Mouse (Mus musculus): ENCODE results near the gene Jup. TPM values are rescaled to one million over a fixed set of nuclear protein-coding genes. Genes with fewer than 3 reads are reported as not detected.
A peak's percentile ranks its signal among the peaks of the same experiment; 100 is the strongest.

The Jup gene
- total and polyA plus RNA-seq, 3 experiments = 0.33 TPM; not detected in 2

DNA sequence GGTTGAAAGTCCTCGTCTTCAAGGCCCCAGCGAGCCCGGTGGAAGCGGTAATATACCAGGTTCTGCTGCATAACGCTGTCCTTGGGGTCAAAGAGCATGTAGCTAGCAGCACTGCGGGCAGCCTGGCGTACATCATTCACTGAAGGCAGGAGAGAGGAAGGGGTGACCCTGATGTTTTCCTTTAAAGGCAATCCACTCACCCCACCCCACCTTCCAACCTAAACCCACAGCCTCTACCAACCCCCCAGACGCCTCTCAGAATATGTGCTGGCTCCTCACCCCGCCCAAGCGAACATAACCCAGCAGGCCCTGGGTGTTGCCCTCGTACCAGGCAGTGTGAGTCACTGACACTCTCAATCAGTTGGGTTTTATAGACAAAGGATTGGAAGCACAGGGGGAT is 14.2 kb upstream of the Jup start:
- DNase-seq (ENCODE audit: low spot score) (no peak), ATAC-seq (ENCODE audit: extremely low read depth, insufficient number of reproducible peaks, low FRiP score, poor library complexity, severe bottlenecking) (no peak)
- no peak for TF ChIP-seq CTCF (IDR thresholded peaks at IDR 0.05; ENCODE audit: low read depth, low read length)
- no peak for TF ChIP-seq TAL1 (conservative IDR thresholded peaks at IDR 0.05; ENCODE audit: low read depth, low read length)
- peaks cover 58% of the 10 kb centered on the region for H3K27me3 ChIP-seq (ENCODE audit: insufficient read depth, low read length)
- no peaks in the 10 kb centered on the region; the same call in 1 of the 2 replicates for H3K4me1 ChIP-seq (ENCODE audit: insufficient read depth, low read depth, low read length)
- no peaks in the 10 kb centered on the region for H3K36me3 ChIP-seq (replicated peaks)
- H3K9me3 ChIP-seq (replicated peaks) = 0 out of 2 replicates have a peak, but pooled peaks cover 3% of the 10 kb centered on the region
- H3K4me3 ChIP-seq (ENCODE audit: low read depth, low read length) = no peak overlapping the region

DNA sequence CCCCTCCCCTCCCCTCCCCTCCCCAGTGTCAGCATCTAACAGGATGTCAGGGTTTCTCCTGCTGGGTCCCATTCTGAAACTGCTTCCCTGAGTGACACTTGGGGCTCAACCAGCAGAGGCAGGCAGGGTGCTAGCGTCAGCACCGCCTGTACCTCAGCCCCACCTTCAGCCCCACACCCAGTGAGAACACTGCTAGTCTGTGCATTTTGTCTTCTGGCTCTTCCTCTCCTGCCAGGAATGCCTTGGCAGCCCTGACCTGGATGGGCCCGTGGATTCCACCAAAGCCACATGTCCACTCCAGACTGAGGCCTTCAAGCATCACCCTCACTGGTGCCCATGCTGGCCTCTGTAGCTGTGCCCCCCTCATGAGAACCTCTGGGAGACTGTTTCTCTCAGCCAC is 12.1 kb upstream of the Jup start:
- no peak overlapping the region for H3K4me3 ChIP-seq (ENCODE audit: low read depth, low read length)

DNA sequence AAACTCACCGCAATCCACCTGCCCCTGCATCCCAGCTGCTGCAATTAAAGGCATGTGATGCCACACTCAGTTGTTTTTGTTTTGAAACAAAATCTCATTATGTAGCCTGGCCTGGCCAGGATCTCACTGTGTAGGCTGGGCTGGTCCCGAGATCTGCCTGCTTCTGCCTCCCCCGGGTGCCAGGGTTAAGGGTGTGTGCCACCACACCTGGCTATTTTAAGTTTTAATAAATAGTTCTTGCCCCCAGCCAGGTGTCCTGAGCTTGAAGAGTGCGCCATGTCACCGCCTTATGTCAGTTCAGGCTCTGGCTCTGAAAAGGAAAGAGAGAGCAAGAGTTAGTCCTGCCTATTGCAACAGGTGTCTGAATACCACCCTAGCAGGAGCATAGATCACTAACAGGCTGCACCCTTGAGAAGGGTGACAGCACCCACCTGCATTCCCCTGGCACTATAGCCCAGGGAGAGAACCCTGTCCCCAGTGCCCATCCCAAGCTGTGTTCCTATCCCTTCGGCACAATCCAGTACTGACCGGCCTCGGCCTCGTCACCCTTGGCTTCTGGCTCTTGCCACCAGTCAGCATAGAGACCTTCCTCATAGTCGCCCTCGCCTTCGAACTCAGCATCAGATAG is 11.4 kb upstream of the Jup start:
- no peaks in the 10 kb centered on the region for H3K4me1 ChIP-seq (ENCODE audit: insufficient read depth, low read depth, low read length)
- ATAC-seq (ENCODE audit: extremely low read depth, insufficient number of reproducible peaks, low FRiP score, poor library complexity, severe bottlenecking) = no peak
- H3K36me3 ChIP-seq (replicated peaks) = no peaks in the 10 kb centered on the region
- H3K9me3 ChIP-seq (replicated peaks) = no peaks in the 10 kb centered on the region
- no peak for TF ChIP-seq POLR2AphosphoS5 (IDR thresholded peaks at IDR 0.05; ENCODE audit: insufficient replicate concordance, low read depth, low read length)
- no peak for TF ChIP-seq CTCF (IDR thresholded peaks at IDR 0.05; ENCODE audit: low read depth, low read length)
- TF ChIP-seq TAL1 (conservative IDR thresholded peaks at IDR 0.05; ENCODE audit: low read depth, low read length) = no peak
- TF ChIP-seq GATA1 (IDR thresholded peaks at IDR 0.05; ENCODE audit: borderline replicate concordance, low read length) = no peak
- TF ChIP-seq GATA2 (IDR thresholded peaks at IDR 0.05; ENCODE audit: borderline replicate concordance, low read depth, low read length) = no peak
- no peak for DNase-seq (ENCODE audit: low spot score)
- H3K4me3 ChIP-seq (ENCODE audit: low read depth, low read length) = no peak overlapping the region
- H3K27me3 ChIP-seq (ENCODE audit: insufficient read depth, low read length) = peaks cover 48% of the 10 kb centered on the region

More for the DNA sequence above, 12.1 kb upstream of the Jup start:
- H3K36me3 ChIP-seq (replicated peaks) = no peaks in the 10 kb centered on the region
- no peaks in the 10 kb centered on the region; the same call in 1 of the 2 replicates for H3K4me1 ChIP-seq (ENCODE audit: insufficient read depth, low read depth, low read length)
- no peak for ATAC-seq (ENCODE audit: extremely low read depth, insufficient number of reproducible peaks, low FRiP score, poor library complexity, severe bottlenecking)
- H3K9me3 ChIP-seq (replicated peaks) = 0 out of 2 replicates have a peak, but pooled peaks cover 3% of the 10 kb centered on the region
- peaks cover 53% of the 10 kb centered on the region for H3K27me3 ChIP-seq (ENCODE audit: insufficient read depth, low read length)
- TF ChIP-seq CTCF (IDR thresholded peaks at IDR 0.05; ENCODE audit: low read depth, low read length) = no peak; the same call in 1 of the 2 replicates
- TF ChIP-seq TAL1 (conservative IDR thresholded peaks at IDR 0.05; ENCODE audit: low read depth, low read length) = no peak
- no peak for TF ChIP-seq GATA2 (IDR thresholded peaks at IDR 0.05; ENCODE audit: borderline replicate concordance, low read depth, low read length)
- no peak for TF ChIP-seq POLR2AphosphoS5 (IDR thresholded peaks at IDR 0.05; ENCODE audit: insufficient replicate concordance, low read depth, low read length)
- no peak for TF ChIP-seq GATA1 (IDR thresholded peaks at IDR 0.05; ENCODE audit: borderline replicate concordance, low read length)
- no peak for DNase-seq (ENCODE audit: low spot score)

GRCm38 (mm10) chr11:100408076-100408834 is 10.7 kb upstream of the Jup start:
- no peaks in the 10 kb centered on the region for H3K36me3 ChIP-seq (replicated peaks)
- ATAC-seq (ENCODE audit: extremely low read depth, insufficient number of reproducible peaks, low FRiP score, poor library complexity, severe bottlenecking) (no peak), DNase-seq (ENCODE audit: low spot score) (peak; percentile 41)
- no peaks in the 10 kb centered on the region for H3K9me3 ChIP-seq (replicated peaks)
- no peak overlapping the region for H3K4me3 ChIP-seq (ENCODE audit: low read depth, low read length)
- H3K4me1 ChIP-seq (ENCODE audit: insufficient read depth, low read depth, low read length) = no peaks in the 10 kb centered on the region
- H3K27me3 ChIP-seq (ENCODE audit: insufficient read depth, low read length) = peaks cover 47% of the 10 kb centered on the region
- no peak for TF ChIP-seq POLR2AphosphoS5 (IDR thresholded peaks at IDR 0.05; ENCODE audit: insufficient replicate concordance, low read depth, low read length)
- no peak for TF ChIP-seq GATA2 (IDR thresholded peaks at IDR 0.05; ENCODE audit: borderline replicate concordance, low read depth, low read length)
- no peak for TF ChIP-seq GATA1 (IDR thresholded peaks at IDR 0.05; ENCODE audit: borderline replicate concordance, low read length)
- TF ChIP-seq TAL1 (conservative IDR thresholded peaks at IDR 0.05; ENCODE audit: low read depth, low read length) = no peak
- no peak for TF ChIP-seq CTCF (IDR thresholded peaks at IDR 0.05; ENCODE audit: low read depth, low read length)

DNA sequence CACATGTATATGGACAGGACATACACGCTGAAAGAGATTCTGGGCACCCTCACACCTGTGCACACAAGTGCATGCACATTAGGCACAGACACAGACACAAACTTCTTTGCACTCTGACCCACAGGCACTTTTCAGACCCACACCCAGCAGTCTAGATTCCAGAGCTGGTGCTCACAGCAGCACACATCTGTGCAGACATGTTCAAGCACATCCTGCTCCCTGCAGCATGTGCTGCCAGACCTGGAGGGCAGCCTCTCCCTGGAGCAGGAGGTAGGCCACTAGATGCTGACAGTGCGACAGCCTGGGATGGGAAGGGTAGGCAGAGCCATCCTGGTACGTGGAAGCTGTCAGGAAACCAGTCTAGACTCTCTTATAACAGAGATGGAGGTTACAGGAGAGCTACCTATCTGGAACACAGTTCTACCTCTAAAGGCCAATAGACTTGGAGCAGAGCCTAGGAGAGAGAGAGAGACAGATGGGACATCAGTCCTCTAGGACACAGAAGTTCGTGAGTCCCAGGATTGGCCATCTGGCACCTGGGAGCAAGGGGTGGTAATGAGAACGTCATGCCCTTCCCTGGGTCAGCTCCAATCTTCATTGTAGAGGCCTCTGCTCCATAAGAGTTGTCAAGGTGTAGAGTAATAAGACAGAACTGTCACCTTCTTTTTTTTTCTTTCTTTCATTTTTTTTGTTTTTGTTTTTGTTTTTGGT is 9.6 kb upstream of the Jup start:
- peaks cover 46% of the 10 kb centered on the region for H3K27me3 ChIP-seq (ENCODE audit: insufficient read depth, low read length)
- no peak for DNase-seq (ENCODE audit: low spot score)
- TF ChIP-seq POLR2AphosphoS5 (IDR thresholded peaks at IDR 0.05; ENCODE audit: insufficient replicate concordance, low read depth, low read length) (no peak), GATA2 (IDR thresholded peaks at IDR 0.05; ENCODE audit: borderline replicate concordance, low read depth, low read length) (no peak), TAL1 (conservative IDR thresholded peaks at IDR 0.05; ENCODE audit: low read depth, low read length) (no peak), CTCF (IDR thresholded peaks at IDR 0.05; ENCODE audit: low read depth, low read length) (no peak), GATA1 (IDR thresholded peaks at IDR 0.05; ENCODE audit: borderline replicate concordance, low read length) (no peak)

GRCm38 (mm10) chr11:100406273-100406672 is 8.7 kb upstream of the Jup start:
- Histone ChIP-seq H3K9me3 (replicated peaks) (no peaks in the 10 kb centered on the region), H3K4me1 (ENCODE audit: insufficient read depth, low read depth, low read length) (peaks cover 5% of the 10 kb centered on the region; the same call in 1 of the 2 replicates), H3K4me3 (ENCODE audit: low read depth, low read length) (no peak overlapping the region), H3K27me3 (ENCODE audit: insufficient read depth, low read length) (peaks cover 47% of the 10 kb centered on the region), H3K36me3 (replicated peaks) (no peaks in the 10 kb centered on the region)
- TF ChIP-seq POLR2AphosphoS5 (IDR thresholded peaks at IDR 0.05; ENCODE audit: insufficient replicate concordance, low read depth, low read length) = no peak
- TF ChIP-seq GATA2 (IDR thresholded peaks at IDR 0.05; ENCODE audit: borderline replicate concordance, low read depth, low read length) = no peak
- no peak for TF ChIP-seq GATA1 (IDR thresholded peaks at IDR 0.05; ENCODE audit: borderline replicate concordance, low read length)
- TF ChIP-seq CTCF (IDR thresholded peaks at IDR 0.05; ENCODE audit: low read depth, low read length) = no peak
- TF ChIP-seq TAL1 (conservative IDR thresholded peaks at IDR 0.05; ENCODE audit: low read depth, low read length) = no peak
- no peak for DNase-seq (ENCODE audit: low spot score)
- ATAC-seq (ENCODE audit: extremely low read depth, insufficient number of reproducible peaks, low FRiP score, poor library complexity, severe bottlenecking) = no peak

More for the DNA sequence above, 9.6 kb upstream of the Jup start:
- no peak overlapping the region for H3K4me3 ChIP-seq (ENCODE audit: low read depth, low read length)
- no peak for ATAC-seq (ENCODE audit: extremely low read depth, insufficient number of reproducible peaks, low FRiP score, poor library complexity, severe bottlenecking)
- no peaks in the 10 kb centered on the region for H3K9me3 ChIP-seq (replicated peaks)
- peaks cover 3% of the 10 kb centered on the region; the same call in 1 of the 2 replicates for H3K4me1 ChIP-seq (ENCODE audit: insufficient read depth, low read depth, low read length)
- H3K36me3 ChIP-seq (replicated peaks) = no peaks in the 10 kb centered on the region

Measured in G1E (cell line).